Mouse (Mus musculus): ENCODE data around the gene Fgf22. TPM values are rescaled to one million over a fixed set of nuclear protein-coding genes. Genes with fewer than 3 reads are reported as not detected.
A peak's percentile ranks its signal among the peaks of the same experiment; 100 is the strongest.

The Fgf22 gene
- polyA plus RNA-seq, 1 experiment from 2014 or later = 3.1 TPM

DNA sequence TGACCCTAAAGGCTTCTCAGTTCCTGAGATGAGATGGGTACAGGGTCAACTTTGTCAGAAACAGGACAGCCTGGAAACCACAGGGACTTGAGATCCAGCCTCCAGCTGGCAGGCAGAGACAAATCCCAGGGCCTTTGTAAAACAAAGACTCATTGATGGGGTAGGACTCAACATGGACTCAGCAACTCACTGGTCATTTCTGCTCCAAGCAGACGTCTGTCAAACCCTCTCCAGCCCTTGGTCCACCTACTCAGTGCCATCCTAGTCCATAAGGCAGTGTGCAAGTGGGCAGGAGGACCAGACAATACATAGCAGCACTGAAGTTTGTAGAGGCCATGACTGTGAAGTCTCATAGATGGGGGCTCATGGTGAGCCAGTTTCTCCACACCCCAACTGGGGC lies 41.7 kb upstream of the Fgf22 start:
- ATAC-seq = no peak

DNA sequence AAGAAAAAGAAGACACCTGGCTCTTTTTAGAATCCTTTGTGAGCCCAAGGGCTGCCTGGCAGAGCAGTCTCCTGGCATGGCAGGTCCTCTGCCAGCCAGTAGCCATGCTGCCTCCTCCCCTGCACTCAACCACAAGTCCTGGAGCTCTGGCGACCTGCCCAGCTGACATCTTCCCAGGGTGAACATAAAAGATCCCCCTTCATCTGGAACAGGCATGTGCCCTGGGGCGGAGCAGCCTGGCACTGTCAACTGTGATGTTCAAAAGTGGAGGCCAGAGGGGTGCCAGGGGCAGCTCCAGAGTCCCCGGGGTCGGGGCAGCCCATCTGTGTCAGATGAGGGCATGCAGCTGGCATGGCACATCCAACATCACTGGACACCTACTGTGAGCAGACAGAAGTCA lies 39.9 kb upstream of the Fgf22 start:
- H3K9me3 ChIP-seq (ENCODE audit: control insufficient read depth, low read length) = no peaks in the 10 kb centered on the region
- H3K4me3 ChIP-seq (ENCODE audit: low read length) = no peak overlapping the region
- peaks cover 14% of the 10 kb centered on the region for H3K36me3 ChIP-seq (ENCODE audit: control insufficient read depth, insufficient read depth, low read length)
- no peak overlapping the region for H3K4me2 ChIP-seq (ENCODE audit: low read length)
- no peak overlapping the region for H3K27ac ChIP-seq (ENCODE audit: low read depth, low read length)
- ATAC-seq = no peak
- H3K4me1 ChIP-seq (ENCODE audit: control insufficient read depth, insufficient read depth, low read depth, low read length) = peaks cover 18% of the 10 kb centered on the region
- peaks cover 7% of the 10 kb centered on the region for H3K27me3 ChIP-seq (replicated peaks; ENCODE audit: control insufficient read depth, insufficient read depth, low read length)
- no peak overlapping the region for H3K9ac ChIP-seq (ENCODE audit: low read depth, low read length)
- WGBS = 51% methylated on average over 4 of the region's 4 CpGs

More for the DNA sequence above, 41.7 kb upstream of the Fgf22 start:
- H3K27me3 ChIP-seq (replicated peaks; ENCODE audit: control insufficient read depth, insufficient read depth, low read length) = peaks cover 3% of the 10 kb centered on the region
- 44% methylated on average over 1 of the region's 1 CpGs for WGBS
- H3K36me3 ChIP-seq (ENCODE audit: control insufficient read depth, insufficient read depth, low read length) = peaks cover 26% of the 10 kb centered on the region
- H3K27ac ChIP-seq (ENCODE audit: low read depth, low read length) = no peak overlapping the region
- peaks cover 16% of the 10 kb centered on the region for H3K4me1 ChIP-seq (ENCODE audit: control insufficient read depth, insufficient read depth, low read depth, low read length)
- H3K9ac ChIP-seq (ENCODE audit: low read depth, low read length) = no peak overlapping the region
- H3K4me2 ChIP-seq (ENCODE audit: low read length) = no peak overlapping the region
- no peak overlapping the region for H3K4me3 ChIP-seq (ENCODE audit: low read length)
- H3K9me3 ChIP-seq (ENCODE audit: control insufficient read depth, low read length) = no peaks in the 10 kb centered on the region

DNA sequence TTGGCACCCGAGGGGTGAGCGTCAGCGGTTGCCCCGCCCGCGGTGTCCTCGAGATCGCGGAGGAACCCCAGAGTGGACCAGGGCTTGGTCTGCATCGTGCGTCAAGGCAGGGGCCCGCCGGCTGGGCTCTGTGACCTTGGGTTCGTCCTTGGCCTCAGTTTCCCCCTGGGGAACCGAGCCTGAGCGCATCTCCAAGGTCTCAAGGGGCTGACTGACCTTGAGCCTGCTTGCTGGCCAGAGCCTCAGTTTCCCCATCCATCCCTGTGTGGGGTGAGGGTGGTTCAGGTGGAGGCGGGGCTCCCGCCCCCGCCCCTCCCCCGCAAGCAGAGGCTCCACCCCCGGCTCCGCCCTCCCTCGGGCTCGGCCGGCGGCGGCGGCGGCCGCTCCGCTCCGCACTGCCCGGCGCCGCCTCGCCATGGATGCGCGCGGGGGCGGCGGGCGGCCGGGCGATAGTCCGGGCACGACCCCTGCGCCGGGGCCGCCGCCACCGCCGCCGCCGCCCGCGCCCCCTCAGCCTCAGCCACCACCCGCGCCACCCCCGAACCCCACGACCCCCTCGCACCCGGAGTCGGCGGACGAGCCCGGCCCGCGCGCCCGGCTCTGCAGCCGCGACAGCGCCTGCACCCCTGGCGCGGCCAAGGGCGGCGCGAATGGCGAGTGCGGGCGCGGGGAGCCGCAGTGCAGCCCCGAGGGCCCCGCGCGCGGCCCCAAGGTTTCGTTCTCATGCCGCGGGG lies 38.5 kb upstream of the Fgf22 start, which contains the start of gene Hcn2:
Gene Hcn2 (plus strand): TSS at position 381 of the 734 bp plus-strand sequence.
- WGBS = 1% methylated on average over 61 of the region's 91 CpGs
- H3K9me3 ChIP-seq (ENCODE audit: control insufficient read depth, low read length) = no peaks in the 10 kb centered on the region
- peak; percentile 66 for ATAC-seq
- H3K4me2 ChIP-seq (ENCODE audit: low read length) = peak within 1 kb of the TSS; percentile 71
- peak within 1 kb of the TSS; percentile 78 for H3K4me3 ChIP-seq (ENCODE audit: low read length)
- peaks cover 18% of the 10 kb centered on the region for H3K4me1 ChIP-seq (ENCODE audit: control insufficient read depth, insufficient read depth, low read depth, low read length)
- peaks cover 7% of the 10 kb centered on the region for H3K27me3 ChIP-seq (replicated peaks; ENCODE audit: control insufficient read depth, insufficient read depth, low read length)
- peak within 1 kb of the TSS; percentile 88 for H3K9ac ChIP-seq (ENCODE audit: low read depth, low read length)
- 0 out of 2 replicates have a peak, but pooled peaks cover 2% of the 10 kb centered on the region for H3K36me3 ChIP-seq (ENCODE audit: control insufficient read depth, insufficient read depth, low read length)
- peak within 1 kb of the TSS; percentile 72 for H3K27ac ChIP-seq (ENCODE audit: low read depth, low read length)

DNA sequence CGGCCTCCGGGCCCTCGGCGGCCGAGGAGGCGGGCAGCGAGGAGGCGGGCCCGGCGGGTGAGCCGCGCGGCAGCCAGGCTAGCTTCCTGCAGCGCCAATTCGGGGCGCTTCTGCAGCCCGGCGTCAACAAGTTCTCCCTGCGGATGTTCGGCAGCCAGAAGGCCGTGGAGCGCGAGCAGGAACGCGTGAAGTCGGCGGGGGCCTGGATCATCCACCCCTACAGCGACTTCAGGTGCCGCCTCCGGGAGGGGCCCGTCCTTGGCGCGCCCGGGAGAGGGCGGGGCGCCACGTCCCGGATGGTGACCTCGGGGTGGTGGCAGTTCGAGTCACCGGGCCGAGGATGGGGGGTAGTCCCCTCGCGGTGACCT lies 37.9 kb upstream of the Fgf22 start:
- peak overlapping the region; percentile 88 for H3K9ac ChIP-seq (ENCODE audit: low read depth, low read length)
- peak overlapping the region; percentile 71 for H3K4me2 ChIP-seq (ENCODE audit: low read length)
- 0% methylated on average over 33 of the region's 44 CpGs for WGBS
- peaks cover 18% of the 10 kb centered on the region for H3K4me1 ChIP-seq (ENCODE audit: control insufficient read depth, insufficient read depth, low read depth, low read length)
- H3K36me3 ChIP-seq (ENCODE audit: control insufficient read depth, insufficient read depth, low read length) = 0 out of 2 replicates have a peak, but pooled peaks cover 2% of the 10 kb centered on the region
- peaks cover 7% of the 10 kb centered on the region for H3K27me3 ChIP-seq (replicated peaks; ENCODE audit: control insufficient read depth, insufficient read depth, low read length)
- no peaks in the 10 kb centered on the region for H3K9me3 ChIP-seq (ENCODE audit: control insufficient read depth, low read length)
- ATAC-seq = peak; percentile 21; the same call in 1 of the 2 replicates
- peak overlapping the region; percentile 72 for H3K27ac ChIP-seq (ENCODE audit: low read depth, low read length)
- H3K4me3 ChIP-seq (ENCODE audit: low read length) = peak overlapping the region; percentile 78

DNA sequence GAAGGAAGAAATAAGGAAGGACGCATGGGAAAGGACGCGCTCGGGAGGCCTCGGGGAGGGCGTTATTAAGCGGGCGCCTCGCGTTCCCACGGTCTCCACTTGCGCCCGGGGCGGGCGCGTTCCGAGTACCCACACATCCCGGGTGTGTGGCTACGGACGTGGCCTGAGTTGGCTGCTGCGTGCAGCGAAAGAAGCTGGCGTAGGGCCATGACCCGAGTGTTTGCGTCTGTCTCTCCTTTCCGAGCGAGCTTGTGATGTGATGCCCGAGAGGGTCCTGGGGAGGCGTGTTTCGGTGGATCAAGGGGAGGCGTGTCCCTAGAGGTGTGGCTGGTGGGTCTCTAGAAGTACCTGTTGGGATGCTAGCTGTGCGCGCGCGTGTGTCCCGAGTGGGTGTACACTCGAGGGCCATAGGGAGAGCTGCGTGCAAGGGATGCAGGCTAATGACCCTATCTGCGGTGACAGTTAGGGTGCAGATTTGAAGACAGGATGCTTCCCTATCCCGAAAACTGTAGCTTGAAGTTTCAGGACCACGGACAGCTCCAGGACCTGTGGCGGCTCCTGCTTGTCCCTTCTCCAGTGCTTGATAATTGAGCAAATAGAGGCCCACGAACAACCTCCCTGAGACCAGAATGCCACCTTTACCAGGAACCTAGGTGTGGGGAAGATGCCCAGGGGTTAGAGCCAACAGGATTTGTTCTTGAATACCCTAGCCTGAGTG lies 37.1 kb upstream of the Fgf22 start:
- H3K9ac ChIP-seq (ENCODE audit: low read depth, low read length) = peak overlapping the region; percentile 88
- H3K4me1 ChIP-seq (ENCODE audit: control insufficient read depth, insufficient read depth, low read depth, low read length) = peaks cover 18% of the 10 kb centered on the region
- no peaks in the 10 kb centered on the region for H3K36me3 ChIP-seq (ENCODE audit: control insufficient read depth, insufficient read depth, low read length)
- peak overlapping the region; percentile 71 for H3K4me2 ChIP-seq (ENCODE audit: low read length)
- H3K27ac ChIP-seq (ENCODE audit: low read depth, low read length) = no peak overlapping the region
- WGBS = 3% methylated on average over 43 of the region's 43 CpGs
- H3K4me3 ChIP-seq (ENCODE audit: low read length) = peak overlapping the region; percentile 78
- no peaks in the 10 kb centered on the region for H3K9me3 ChIP-seq (ENCODE audit: control insufficient read depth, low read length)
- H3K27me3 ChIP-seq (replicated peaks; ENCODE audit: control insufficient read depth, insufficient read depth, low read length) = peaks cover 7% of the 10 kb centered on the region
- ATAC-seq = no peak

DNA sequence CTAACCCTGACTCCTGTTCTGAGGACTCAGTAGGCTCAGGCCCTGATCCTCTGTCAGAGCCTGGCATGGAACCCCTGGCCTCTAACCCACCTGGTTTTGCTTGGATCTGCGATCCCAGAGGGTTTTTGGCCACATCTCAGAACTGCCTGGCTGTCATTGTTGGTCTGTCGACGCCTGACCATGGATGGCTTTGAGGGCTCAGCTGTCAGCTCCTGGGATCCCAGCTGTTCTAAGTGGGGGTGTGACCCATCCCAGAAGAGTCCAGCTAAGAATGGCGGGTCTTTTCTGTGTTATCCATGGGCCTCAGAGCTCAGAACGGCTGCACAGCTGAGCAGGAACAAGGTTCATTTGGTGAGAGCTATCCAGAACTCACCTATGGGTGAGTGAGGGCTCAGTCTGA lies 33.8 kb upstream of the Fgf22 start:
- 62% methylated on average over 5 of the region's 5 CpGs for WGBS
- no peak overlapping the region for H3K4me2 ChIP-seq (ENCODE audit: low read length)
- ATAC-seq = no peak
- no peak overlapping the region for H3K9ac ChIP-seq (ENCODE audit: low read depth, low read length)
- no peak overlapping the region for H3K27ac ChIP-seq (ENCODE audit: low read depth, low read length)
- peaks cover 16% of the 10 kb centered on the region for H3K4me1 ChIP-seq (ENCODE audit: control insufficient read depth, insufficient read depth, low read depth, low read length)
- peaks cover 5% of the 10 kb centered on the region; the same call in 1 of the 2 replicates for H3K27me3 ChIP-seq (replicated peaks; ENCODE audit: control insufficient read depth, insufficient read depth, low read length)
- H3K4me3 ChIP-seq (ENCODE audit: low read length) = no peak overlapping the region
- no peaks in the 10 kb centered on the region for H3K9me3 ChIP-seq (ENCODE audit: control insufficient read depth, low read length)
- peaks cover 2% of the 10 kb centered on the region; the same call in 1 of the 2 replicates for H3K36me3 ChIP-seq (ENCODE audit: control insufficient read depth, insufficient read depth, low read length)

DNA sequence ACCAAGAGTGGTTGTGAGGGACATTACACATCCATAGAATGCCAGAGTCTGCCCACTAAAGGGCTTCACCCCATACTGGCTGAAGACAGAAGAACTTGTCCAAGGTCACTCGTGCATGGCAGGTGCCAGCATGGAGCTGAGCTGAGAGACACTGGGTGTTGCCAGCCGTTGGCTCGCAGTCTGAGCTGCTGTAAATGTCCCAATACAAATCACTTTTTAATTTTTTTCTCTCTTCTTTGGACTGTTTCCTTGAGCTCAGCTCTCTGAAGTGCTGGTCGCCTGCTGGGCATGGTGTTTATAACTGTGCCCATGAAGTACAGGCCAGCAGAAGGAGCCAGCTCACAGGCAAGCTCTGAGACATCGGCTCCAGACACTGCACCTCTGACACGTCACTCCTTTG lies 31.8 kb upstream of the Fgf22 start:
- ATAC-seq = peak; percentile 26; the same call in 1 of the 2 replicates
- H3K4me3 ChIP-seq (ENCODE audit: low read length) = no peak overlapping the region
- H3K9ac ChIP-seq (ENCODE audit: low read depth, low read length) = no peak overlapping the region
- WGBS = 57% methylated on average over 6 of the region's 6 CpGs
- H3K27ac ChIP-seq (ENCODE audit: low read depth, low read length) = no peak overlapping the region
- H3K36me3 ChIP-seq (ENCODE audit: control insufficient read depth, insufficient read depth, low read length) = peaks cover 2% of the 10 kb centered on the region; the same call in 1 of the 2 replicates
- H3K4me1 ChIP-seq (ENCODE audit: control insufficient read depth, insufficient read depth, low read depth, low read length) = peaks cover 3% of the 10 kb centered on the region
- H3K27me3 ChIP-seq (replicated peaks; ENCODE audit: control insufficient read depth, insufficient read depth, low read length) = peaks cover 4% of the 10 kb centered on the region; the same call in 1 of the 2 replicates
- H3K9me3 ChIP-seq (ENCODE audit: control insufficient read depth, low read length) = no peaks in the 10 kb centered on the region
- no peak overlapping the region for H3K4me2 ChIP-seq (ENCODE audit: low read length)

DNA sequence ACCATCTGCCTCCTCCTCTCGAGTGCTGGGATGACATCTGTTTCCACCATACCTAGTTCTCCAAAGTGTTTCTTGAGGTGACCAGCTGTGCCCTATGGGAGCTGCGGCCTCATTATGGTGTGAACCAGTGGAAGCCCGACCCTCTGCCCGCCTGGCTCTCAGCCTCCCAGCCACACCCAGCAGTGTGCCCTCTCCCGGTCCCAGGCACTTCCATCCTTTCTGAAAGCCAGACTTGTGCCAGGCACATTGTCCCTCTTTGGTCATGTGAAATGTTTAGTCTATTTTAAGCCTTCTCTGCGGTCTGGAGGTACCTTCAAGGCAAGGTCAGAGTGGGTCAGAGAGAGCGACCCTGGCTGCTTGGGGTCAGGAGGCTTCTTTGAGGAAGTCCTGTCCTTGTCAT lies 31.2 kb upstream of the Fgf22 start:
- no peak for ATAC-seq
- Histone ChIP-seq H3K9ac (ENCODE audit: low read depth, low read length) (no peak overlapping the region), H3K36me3 (ENCODE audit: control insufficient read depth, insufficient read depth, low read length) (peaks cover 2% of the 10 kb centered on the region; the same call in 1 of the 2 replicates), H3K9me3 (ENCODE audit: control insufficient read depth, low read length) (no peaks in the 10 kb centered on the region), H3K4me3 (ENCODE audit: low read length) (no peak overlapping the region), H3K4me2 (ENCODE audit: low read length) (no peak overlapping the region), H3K27me3 (replicated peaks; ENCODE audit: control insufficient read depth, insufficient read depth, low read length) (no peaks in the 10 kb centered on the region), H3K27ac (ENCODE audit: low read depth, low read length) (no peak overlapping the region), H3K4me1 (ENCODE audit: control insufficient read depth, insufficient read depth, low read depth, low read length) (no peaks in the 10 kb centered on the region; the same call in 1 of the 2 replicates)
- 86% methylated on average over 7 of the region's 7 CpGs for WGBS

DNA sequence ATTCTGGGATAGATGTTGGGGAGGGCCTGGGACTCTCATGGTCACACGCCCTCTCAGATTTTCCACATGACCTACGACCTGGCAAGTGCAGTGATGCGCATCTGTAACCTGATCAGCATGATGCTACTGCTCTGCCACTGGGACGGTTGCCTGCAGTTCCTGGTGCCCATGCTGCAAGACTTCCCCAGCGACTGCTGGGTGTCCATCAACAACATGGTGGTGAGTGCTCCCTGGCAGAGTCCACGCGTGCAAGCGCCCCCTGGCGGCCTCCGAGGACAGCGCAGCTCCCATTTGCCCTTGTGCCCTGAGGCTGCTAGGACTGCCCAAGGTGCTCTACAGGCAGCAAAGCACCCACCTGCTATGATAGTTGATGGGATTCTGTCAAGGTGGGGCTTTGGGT lies 28.8 kb upstream of the Fgf22 start:
- H3K4me2 ChIP-seq (ENCODE audit: low read length) = no peak overlapping the region
- no peaks in the 10 kb centered on the region for H3K9me3 ChIP-seq (ENCODE audit: control insufficient read depth, low read length)
- H3K27me3 ChIP-seq (replicated peaks; ENCODE audit: control insufficient read depth, insufficient read depth, low read length) = no peaks in the 10 kb centered on the region
- H3K4me3 ChIP-seq (ENCODE audit: low read length) = no peak overlapping the region
- H3K9ac ChIP-seq (ENCODE audit: low read depth, low read length) = no peak overlapping the region
- ATAC-seq = no peak
- 38% methylated on average over 11 of the region's 11 CpGs for WGBS
- no peaks in the 10 kb centered on the region; the same call in 1 of the 2 replicates for H3K4me1 ChIP-seq (ENCODE audit: control insufficient read depth, insufficient read depth, low read depth, low read length)
- H3K27ac ChIP-seq (ENCODE audit: low read depth, low read length) = no peak overlapping the region
- peaks cover 4% of the 10 kb centered on the region for H3K36me3 ChIP-seq (ENCODE audit: control insufficient read depth, insufficient read depth, low read length)
